Mouse (Mus musculus): ENCODE data around the gene Prune2. TPM values are rescaled to one million over a fixed set of nuclear protein-coding genes. Genes with fewer than 3 reads are reported as not detected.

The Prune2 gene
- total RNA-seq, 2 experiments from 2014 or later = 22.6 to 25.2 TPM

DNA sequence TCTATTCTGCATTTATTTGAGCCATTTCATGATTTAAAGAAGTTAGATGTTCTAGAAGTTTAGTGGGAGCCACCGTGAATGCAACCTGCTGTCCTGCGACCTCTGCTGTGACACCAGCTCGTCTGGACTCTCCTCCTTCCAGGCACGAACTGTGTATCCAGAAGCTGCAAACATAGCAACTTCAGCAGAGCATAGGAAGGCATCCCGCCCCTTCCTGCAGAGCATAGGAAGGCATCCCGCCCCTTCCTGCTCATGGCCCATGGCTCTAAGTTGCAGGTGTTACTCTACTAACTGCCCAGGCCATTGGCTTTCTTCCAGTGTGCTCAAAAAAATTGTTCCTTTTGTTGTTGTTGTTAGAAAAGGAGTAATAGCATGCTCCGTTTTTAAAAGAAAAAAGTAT lies 294.9 kb downstream of the Prune2 start:
- intact Hi-C loops (cut with DNase I) = no loop called here
- DNase-seq = no peak

DNA sequence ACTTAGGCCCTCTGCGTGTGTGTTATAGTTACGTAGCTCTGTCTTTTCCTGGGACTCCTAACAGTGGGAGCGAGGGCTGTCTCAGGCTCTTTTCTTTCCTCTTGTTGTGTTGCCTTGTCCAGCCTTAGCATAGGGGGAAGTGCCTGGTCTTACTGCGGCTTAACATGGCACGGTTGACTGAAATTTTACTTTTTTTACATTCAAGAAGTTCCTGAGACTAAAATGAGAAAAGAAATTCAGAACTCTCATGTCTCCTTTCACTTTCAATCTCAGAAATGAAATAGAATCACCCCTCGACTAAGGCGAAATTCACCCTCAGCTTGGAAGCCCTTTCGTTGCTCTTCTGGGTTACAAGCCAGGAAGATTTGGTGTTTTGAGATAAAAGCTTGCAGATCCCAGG lies 295.5 kb downstream of the Prune2 start:
- intact Hi-C loops (cut with DNase I) = no loop called here
- no peak for DNase-seq

DNA sequence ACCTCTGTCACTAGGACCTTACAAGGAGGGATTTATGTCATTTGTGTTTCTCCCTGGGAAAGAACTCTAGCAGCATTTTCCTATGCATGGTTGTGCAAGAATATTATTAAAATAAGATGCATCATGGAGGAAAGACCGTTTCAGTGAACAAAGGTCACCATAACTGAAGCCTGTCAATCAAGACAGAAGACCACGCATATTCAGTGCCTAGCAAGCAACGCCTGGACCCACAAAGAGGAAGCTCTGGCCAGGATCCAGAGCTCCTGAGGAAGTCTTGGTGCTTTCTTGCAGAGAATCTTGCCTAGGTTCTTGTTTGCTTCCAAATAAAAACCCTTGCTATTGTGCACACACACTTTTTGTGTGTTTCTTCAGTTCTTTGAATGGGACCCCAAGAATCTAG lies 296.9 kb downstream of the Prune2 start:
- DNase-seq = no peak
- intact Hi-C loops (cut with DNase I) = no loop called here

- DNase-seq = no peak
- intact Hi-C loops (cut with DNase I) = no loop called here
Observed at GRCm38 (mm10) chr19:17255511-17255910, 299.6 kb downstream of the Prune2 start.

DNA sequence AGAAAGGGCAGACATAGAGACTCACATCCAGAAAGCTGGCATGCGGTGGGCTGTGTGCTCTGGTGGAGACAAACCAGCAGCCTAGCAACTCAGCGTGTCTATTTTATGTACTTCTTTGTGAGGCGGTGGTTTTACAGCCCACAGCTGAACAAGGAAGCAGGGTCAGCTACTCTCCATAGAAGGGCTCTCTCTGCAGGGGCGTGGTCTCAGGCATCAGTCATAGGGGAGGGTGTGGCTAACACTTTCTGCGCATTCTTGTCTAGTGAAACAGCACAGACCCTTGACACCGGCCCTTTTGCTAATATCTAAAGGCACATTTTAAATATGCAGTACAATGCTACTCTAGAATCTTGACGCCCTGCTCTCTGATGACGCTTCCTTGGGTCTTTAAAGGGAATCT lies 300.5 kb downstream of the Prune2 start:
- intact Hi-C loops (cut with DNase I) = no loop called here
- no peak for DNase-seq

- DNase-seq = no peak
- intact Hi-C loops (cut with DNase I) = no loop called here
Observed at GRCm38 (mm10) chr19:17256867-17257266, 300.9 kb downstream of the Prune2 start.

GRCm38 (mm10) chr19:17263181-17263580 lies 307.3 kb downstream of the Prune2 start:
- no peak for DNase-seq
- intact Hi-C loops (cut with DNase I) = no loop called here

DNA sequence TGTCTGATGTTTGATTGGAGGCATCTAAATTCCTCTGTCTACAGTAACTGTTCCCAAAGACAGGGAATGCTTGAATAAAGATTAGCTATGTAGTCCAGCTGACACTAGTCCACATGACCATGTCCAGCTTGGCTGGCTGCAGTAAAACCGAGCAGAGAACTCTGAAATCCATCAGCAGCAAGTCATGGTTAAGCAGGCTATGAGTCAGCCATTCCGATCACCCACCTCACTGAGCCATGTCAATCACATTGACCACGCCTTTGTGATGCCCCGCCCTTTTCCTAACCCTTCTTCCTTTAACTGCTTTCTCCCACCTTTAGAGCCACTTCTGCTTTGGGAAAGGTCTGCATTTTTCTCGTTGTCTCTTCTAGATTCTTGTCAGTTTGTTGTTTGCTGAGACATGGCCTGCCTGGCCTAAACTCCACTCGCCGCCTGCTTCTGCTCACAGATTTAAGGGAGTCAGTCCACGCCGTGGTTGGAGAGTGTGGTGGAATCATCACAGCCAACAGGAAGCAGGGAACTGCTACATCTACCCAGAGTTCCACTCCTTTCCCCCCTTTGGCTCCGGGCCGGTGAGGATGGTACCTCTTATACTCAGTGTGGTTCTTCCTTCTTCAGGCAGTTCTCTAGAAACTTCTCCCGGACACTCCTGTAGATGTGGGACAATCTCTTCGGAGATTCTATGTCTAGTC lies 307.9 kb downstream of the Prune2 start:
- DNase-seq = no peak
- intact Hi-C loops (cut with DNase I) = no loop called here

- no peak for DNase-seq
- intact Hi-C loops (cut with DNase I) = no loop called here
Observed at GRCm38 (mm10) chr19:17264481-17265196, 308.7 kb downstream of the Prune2 start.

DNA sequence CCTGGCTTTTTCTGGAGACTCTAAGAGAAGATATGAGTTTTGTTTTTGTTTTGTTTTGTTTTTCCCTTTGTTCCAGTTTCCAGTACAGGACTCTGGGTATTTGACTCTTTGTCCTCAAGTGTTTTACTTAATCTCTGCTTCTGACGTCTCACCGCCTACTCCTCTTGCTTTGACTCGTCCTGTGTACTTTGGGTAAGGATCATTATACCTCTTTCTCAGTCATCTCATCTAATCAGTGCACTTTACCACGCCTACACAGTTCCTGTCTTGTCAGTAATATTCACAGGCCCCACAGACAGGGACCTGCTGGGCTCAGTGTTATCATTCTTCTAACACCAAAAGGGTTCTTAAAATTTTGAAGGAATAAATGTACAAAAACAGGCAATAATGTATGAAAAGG lies 312.8 kb downstream of the Prune2 start:
- intact Hi-C loops (cut with DNase I) = no loop called here

DNA sequence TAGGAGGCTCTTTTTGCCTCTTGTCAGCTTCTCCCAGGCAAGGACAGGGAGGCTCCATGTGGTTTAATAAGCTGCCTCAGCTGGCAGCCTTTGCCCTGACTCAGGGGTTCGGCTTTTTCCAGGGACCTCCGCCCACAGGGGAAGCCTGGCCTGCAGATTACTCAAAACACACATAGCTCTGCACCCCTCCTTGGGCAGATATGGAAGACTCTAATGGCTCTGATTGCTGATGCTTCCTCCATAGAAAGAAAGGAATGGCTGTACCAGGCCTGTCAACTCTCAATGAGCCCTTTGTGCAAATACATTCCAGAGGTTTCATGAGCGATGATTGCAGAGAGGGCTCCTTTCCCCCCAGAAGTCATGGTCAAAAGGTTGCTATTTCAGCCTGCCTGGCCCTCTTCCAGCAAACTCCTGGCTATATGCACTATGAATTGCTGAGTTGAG lies 315.3 kb downstream of the Prune2 start:
- DNase-seq = peak; percentile 34 to 36
- intact Hi-C loops (cut with DNase I) = no loop called here

More for the DNA sequence above, 312.8 kb downstream of the Prune2 start:
- no peak for DNase-seq

GRCm38 (mm10) chr19:17272988-17273387 lies 317.1 kb downstream of the Prune2 start:
- intact Hi-C loops (cut with DNase I) = no loop called here
- no peak for DNase-seq

Other genes starting within 250 kb of the Prune2 start
- gene Vps13a, start 175.2 kb upstream of the Prune2 start, total RNA-seq (2021) = 10 to 100 TPM; 25.9 to 26.8 TPM
- not detected for gene Foxb2, start 82.3 kb upstream of the Prune2 start, total RNA-seq (2021)